Mouse (Mus musculus) c-Kit-positive CD71-negative TER-119-negative erythroid progenitor cells, embryonic 14.5 days (primary cell): ENCODE measurements around the gene Ttc28.

Experiments
- DNase-seq: peaks from one replicate; pipeline ENCODE4 v3.0.0-alpha.2; 2013; ENCODE audit warnings: low read depth

Gene Ttc28

DNA sequence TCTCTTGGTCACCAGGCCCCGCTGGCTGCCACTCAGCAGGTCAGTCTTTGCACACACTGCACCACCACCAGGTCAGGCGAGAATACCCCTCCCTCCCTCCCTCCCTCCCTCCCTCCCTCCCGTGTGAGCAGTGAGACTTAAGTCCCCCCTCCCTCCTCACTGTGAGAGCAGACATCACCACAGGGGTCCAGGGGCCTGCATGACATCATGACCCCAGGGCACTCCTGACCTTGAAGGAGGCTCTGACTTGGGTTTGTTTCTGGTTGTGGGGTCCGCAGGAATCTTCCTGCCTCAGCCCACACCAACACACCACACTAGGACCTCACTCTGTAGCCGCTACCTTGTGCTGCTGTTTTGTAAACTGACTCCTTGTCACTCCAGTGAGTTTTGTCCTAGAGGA is 408.0 kb downstream of the Ttc28 start:
- DNase-seq: no peak

GRCm38 (mm10) chr5:111288486-111288885 is 408.9 kb downstream of the Ttc28 start:
- DNase-seq: no peak

GRCm38 (mm10) chr5:111290071-111290470 is 410.5 kb downstream of the Ttc28 start:
- no peak for DNase-seq

DNA sequence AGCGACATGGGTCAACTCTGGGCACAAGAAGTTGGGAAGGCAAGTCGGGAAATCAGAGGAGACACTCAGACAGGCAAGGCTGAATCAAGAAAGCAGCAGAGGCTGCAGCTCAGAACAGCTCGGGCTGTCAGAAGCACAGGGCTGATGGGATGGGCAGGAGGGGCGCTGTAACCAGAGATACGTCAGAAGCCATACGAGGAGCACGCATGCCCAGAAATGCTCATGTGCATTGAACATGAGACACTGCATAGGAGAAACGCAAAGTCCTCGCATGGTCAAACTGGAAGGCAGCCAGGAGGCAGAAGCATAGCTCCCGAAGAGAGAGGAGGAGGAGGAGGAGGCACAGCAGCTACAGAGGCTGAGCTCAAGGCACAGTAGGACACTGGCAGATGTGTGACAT is 412.0 kb downstream of the Ttc28 start:
- no peak for DNase-seq

DNA sequence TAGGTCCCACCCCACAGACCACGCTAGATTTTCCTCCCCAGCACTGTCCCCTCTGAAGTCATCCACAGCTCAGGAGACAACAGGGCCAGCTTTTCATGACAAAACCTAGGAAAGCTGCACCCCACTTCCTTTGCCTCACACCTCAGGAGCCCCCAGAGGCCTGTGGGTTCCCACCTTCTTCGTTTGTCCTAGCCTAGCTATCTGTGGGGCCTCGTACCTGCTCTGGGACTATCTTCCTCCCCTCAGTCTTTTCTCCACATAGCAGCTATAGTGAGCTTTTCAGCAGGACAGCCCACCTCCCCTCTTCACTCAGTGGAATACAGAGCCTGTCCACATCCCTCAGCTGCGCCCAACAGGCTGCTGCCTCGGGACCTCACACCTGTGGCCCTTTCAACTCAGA is 418.2 kb downstream of the Ttc28 start:
- DNase-seq: no peak

DNA sequence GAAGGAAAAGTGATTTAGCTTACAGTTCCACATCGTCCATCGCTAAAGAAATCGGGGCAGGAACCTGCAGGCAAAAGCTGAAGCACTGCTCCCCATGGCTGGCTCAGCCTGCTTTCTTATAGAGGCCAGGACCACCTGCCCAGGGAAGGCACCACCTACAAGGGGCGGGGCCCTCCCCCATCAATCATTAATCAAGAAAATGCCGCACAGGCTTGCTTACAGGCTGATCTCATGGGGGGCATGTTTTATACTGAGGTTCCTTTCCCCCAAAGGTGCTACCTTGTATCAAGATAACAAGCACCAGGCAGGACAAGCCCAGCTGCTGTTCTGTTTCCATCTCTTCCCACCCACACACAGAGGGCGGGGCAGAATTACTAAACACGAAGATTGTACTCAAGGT is 419.1 kb downstream of the Ttc28 start:
- DNase-seq: no peak

- no peak for DNase-seq
Observed at GRCm38 (mm10) chr5:111300776-111301175, 421.2 kb downstream of the Ttc28 start.

DNA sequence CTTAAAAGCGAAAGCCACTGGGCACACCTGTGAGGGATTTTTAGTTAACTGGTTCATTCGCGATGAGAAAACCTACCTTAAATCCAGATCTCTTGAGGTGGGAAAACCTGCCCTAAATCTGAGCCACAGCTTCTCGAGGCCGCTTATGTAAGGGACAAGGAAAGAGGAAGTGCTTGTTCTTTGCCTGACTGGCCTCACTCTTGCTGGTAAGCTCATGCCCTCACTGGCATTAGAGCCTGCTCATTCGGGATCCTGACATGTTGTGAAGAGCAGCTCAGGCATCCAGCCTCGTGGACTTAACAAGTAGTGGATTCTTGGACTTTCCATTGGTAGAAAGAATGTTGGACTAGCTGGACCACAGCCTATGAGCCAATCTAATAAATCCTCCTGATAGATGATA is 422.1 kb downstream of the Ttc28 start:
- DNase-seq: peak; percentile 7

DNA sequence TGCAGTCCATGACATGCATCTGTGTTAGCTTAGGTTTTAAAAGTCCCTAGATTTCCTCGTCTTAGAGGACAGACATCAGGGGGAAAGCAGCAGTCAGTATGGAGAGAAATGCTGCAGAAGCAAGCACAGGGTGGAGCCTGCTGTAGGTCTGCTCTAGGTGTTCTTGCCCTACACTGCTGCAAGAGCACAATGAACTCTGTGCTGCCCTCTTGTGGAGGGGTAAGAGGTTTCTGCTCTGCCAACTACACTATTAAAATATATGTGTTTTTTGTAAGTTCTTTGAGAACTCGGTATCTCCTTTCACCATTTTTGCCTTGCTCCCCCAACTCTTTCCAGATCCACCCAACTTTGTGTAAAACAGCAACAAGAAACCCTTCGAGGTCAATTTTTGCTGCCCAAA is 425.1 kb downstream of the Ttc28 start:
- DNase-seq: no peak

DNA sequence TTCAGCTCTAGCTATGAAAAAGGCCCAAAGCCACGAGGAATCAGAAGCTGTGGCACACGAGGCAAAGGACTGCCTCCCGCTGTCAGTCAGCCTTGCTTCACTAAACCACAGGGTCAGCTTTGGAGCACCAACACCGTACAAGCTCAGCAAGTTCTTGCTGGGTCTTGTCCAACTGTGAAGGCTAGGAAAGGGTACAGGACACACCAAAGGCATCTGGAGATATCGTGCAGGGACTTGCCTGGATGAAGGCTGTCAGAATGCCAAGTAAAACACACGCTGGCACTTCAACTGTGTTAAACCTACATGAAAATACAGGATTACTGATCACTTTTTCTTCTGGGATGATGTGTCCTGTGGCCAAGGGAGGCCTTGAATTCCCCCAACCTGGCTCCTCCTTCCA is 430.6 kb downstream of the Ttc28 start:
- no peak for DNase-seq

DNA sequence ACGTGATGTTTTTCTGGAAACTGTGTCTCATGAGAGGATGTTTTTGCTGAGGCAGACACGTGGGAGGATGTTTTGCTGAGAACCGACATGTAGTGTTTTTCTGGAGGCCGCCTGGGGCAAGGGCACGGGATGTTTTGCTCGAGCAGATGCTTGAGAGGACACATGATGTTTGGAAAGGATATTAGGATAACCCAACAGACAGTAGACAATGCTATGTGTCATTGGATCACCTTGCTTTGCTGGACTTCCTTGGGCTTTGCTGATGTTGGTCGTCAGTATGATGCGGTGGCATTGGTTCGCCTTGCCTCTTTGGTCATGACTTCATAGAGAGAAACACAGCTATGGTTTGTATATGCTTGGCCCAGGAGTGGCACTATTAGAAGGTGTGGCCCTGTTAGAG is 434.2 kb downstream of the Ttc28 start:
- DNase-seq: no peak

- no peak for DNase-seq
Observed at GRCm38 (mm10) chr5:111315061-111315460, 435.5 kb downstream of the Ttc28 start.

- DNase-seq: no peak
Observed at GRCm38 (mm10) chr5:111317526-111317925, 437.9 kb downstream of the Ttc28 start.

DNA sequence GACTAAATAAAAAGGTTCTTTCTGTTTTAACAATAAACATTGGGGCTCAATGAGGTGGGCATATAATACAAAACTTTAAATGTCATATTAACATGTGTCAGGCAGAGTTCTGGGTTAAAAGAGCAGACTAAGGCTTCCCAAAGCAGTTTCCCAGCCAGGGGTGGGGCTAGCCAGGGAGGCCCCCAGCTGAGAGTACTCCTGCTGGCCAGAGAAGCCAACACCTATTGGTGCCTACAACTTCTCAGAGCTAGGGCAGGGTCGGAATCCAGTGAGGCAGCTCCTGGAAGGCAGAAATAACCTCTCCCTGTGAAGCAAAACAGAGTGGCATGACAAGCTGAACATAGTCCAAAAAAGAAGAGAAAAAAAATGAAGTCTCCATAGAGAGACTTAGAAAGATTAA is 439.3 kb downstream of the Ttc28 start:
- no peak for DNase-seq

DNA sequence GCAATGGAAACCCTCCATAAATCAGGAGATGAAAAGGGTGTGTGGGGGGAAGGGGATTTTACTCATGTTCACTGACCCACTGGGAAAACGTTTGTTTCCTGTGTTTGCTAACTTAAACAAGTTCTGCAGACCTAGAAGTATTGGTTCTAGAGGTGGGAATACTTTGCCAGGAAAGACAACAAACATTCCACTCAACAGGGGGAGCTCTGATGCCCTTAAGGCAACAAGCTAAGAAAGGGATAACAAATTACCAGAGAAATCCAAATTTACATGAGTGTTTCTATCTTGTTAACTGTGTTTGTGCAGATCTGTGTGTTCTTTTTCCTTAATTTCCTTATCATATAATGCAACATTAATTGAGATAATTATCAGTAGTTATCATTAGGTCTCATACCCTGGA is 446.2 kb downstream of the Ttc28 start:
- DNase-seq: no peak

DNA sequence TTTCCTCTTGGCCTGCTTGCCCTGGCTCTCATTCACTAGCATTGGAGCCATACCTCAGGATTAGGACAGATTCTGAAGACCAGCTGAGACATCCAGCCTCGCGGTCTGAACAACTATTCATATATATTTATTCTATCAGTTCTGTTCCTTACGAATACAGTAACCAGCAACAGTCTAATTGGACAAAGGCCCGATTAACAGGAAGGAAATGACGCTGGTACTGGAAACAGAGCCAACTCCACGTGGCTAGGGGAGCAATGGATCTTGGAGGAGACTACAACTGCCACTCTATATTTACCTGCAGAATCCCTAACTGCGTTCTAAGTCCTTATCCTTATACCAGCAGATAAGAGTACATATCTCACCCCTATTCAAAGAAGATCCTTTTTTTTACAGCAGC is 447.8 kb downstream of the Ttc28 start:
- no peak for DNase-seq

GRCm38 (mm10) chr5:111329782-111330416 is 450.3 kb downstream of the Ttc28 start:
- DNase-seq: no peak

- peak; percentile 93 for DNase-seq
Observed at GRCm38 (mm10) chr5:111330417-111331098, 451.0 kb downstream of the Ttc28 start, which contains the start of gene Pitpnb. Gene Pitpnb, plus strand, starts transcription at chr5:111330763.

DNA sequence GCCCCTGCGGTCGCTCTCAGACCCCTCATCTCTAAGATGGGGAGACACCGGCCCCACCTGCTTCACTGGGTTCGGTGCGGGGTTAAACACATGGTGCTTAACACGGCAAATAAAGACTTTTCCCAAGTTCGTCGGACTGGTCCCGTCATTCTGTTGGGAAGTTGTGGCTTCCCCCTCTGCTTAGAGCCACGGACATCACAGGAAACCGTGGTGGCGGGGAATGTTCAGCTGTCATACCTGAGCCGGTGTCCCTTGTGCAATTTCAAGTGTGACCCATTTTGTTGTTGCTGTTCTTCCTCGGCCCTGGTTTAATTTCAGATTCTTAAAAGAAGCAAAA is 451.5 kb downstream of the Ttc28 start:
- DNase-seq: no peak

DNA sequence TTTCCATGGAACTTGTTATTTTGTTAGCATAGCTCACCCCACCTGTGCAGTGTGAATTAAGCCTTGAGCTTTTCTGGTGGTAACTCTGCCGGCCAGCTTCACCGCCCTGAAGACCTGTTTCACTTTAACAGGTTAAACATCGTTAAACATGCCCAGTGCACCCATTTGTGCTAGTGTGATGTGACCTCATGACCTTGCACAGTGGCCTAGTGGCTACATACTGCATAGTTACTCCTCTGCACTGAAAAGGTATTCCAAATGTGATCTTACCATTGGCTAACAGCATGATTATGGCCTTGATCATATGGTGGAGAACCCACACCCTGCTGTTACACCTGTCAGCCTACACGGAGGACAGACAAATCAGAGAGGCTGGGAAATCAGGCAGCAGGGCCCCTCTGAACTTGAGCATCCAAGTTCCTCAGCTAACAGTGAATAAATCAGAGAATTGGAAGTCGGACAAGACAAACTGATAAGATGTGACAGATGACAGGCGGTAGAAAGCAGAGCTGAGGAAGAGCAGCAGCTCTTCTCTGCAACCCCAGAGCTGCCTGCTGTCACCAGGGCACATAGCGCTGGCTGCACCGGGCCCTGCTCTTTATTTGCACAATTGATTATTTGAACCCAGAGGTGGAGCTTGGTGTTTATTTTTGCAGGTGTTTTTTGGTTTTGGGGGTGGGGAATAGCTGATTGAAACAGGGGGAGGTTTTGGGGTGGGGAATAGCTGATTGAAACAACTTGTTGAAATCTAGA is 456.5 kb downstream of the Ttc28 start:
- DNase-seq: no peak
